Mouse (Mus musculus) heart, embryonic 16.5 days (tissue): ENCODE results near the gene Gm9044. TPM values are rescaled to one million over a fixed set of nuclear protein-coding genes. Genes with fewer than 3 reads are reported as not detected.
"Not testable (repeated sequence)": the region's sequence is repeated elsewhere in the genome, so short reads cannot be mapped to it uniquely, and the experiment has no call there.

Experiments
- ATAC-seq: fragments of 200-750 bp; cut with Nextera tagmentation; replicated peaks from 2 replicates; pipeline ENCODE4 v1.8.0; 2017; ENCODE audit warnings: moderate number of reproducible peaks; ENCODE audit not compliant: insufficient read depth, low FRiP score; ENCODE audit errors: extremely low read depth
- H3K27ac ChIP-seq: fragments of 300-500 bp; sonication (generic); 2 replicates; pipeline ENCODE4 v1.5.1; 2014; ENCODE audit warnings: mild to moderate bottlenecking, low read length, control low read depth, moderate library complexity
- H3K27me3 ChIP-seq: fragments of 300-500 bp; sonication (generic); 2 replicates; pipeline ENCODE4 v1.6.1; 2014; ENCODE audit warnings: low read length, mixed read lengths; ENCODE audit not compliant: control insufficient read depth, insufficient read depth
- H3K36me3 ChIP-seq: fragments of 300-500 bp; sonication (generic); 2 replicates; pipeline ENCODE4 v1.6.1; 2014; ENCODE audit not compliant: control insufficient read depth, insufficient read depth
- H3K4me1 ChIP-seq: fragments of 300-500 bp; sonication (generic); 2 replicates; pipeline ENCODE4 v1.6.1; 2014; ENCODE audit warnings: low read length, mixed read lengths; ENCODE audit not compliant: control insufficient read depth, insufficient read depth
- H3K4me2 ChIP-seq: fragments of 300-500 bp; sonication (generic); 2 replicates; pipeline ENCODE4 v1.6.1; 2014; ENCODE audit warnings: low read depth, mild to moderate bottlenecking, control low read depth, low read length
- H3K4me3 ChIP-seq: fragments of 300-500 bp; sonication (generic); 2 replicates; pipeline ENCODE4 v1.5.1; 2014; ENCODE audit warnings: mild to moderate bottlenecking, control low read depth, low read length
- H3K9ac ChIP-seq: fragments of 300-500 bp; sonication (generic); 2 replicates; pipeline ENCODE4 v1.6.1; 2014; ENCODE audit warnings: low read length, control low read depth
- H3K9me3 ChIP-seq: fragments of 300-500 bp; sonication (generic); replicated peaks from 2 replicates; pipeline ENCODE4 v1.6.1; 2016; ENCODE audit warnings: low read length; ENCODE audit not compliant: control insufficient read depth
- WGBS: fragments of 180-500 bp; shearing (Covaris S2); extraction: QIAGEN DNeasy Blood & Tissue Kit; methylation state at CpG from one replicate; pipeline ENCODE4 v1.1.7; 2014; 5-methylcytosine and 5-hydroxymethylcytosine counted together
- polyA plus RNA-seq: library from polyadenylated mRNA; unstranded; fragments of >200 nt; fragmentation: Nextera tagmentation; extraction: Ambion mirVana; gene quantifications from 2 replicates; pipeline ENCODE4 v1.2.1, GENCODE M21; 2015

The Gm9044 gene
- polyA plus RNA-seq, 1 experiment from 2014 or later = not detected

DNA sequence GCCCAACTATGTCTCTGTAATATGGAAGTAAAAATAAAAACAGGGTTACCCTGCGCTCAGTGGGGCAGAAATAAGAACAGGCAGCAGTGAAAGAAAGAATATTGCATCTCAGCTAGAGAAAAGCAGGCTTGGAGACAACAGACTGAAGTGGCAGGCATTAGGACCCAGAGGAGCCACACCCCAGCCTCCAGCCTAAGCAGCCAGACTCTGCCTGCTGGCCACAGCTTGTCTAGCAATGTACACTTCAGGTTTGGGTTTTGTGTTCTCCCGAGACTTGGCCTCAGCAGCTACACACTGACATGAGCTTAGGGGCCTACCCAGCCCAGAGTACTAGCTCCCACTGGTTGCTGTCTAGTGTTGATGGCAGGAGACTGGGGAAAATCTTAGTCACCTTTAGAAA lies 30.1 kb downstream of the Gm9044 start:
- not testable (repeated sequence) for H3K9me3 ChIP-seq, ATAC-seq, H3K9ac ChIP-seq, H3K4me3 ChIP-seq, H3K27ac ChIP-seq, H3K4me2 ChIP-seq, H3K27me3 ChIP-seq, H3K36me3 ChIP-seq, H3K4me1 ChIP-seq
- WGBS = 51% methylated on average over 2 of the region's 2 CpGs

- H3K9ac ChIP-seq = no peak within 1 kb of the TSS
- ATAC-seq = no peak
- no peak within 1 kb of the TSS for H3K27ac ChIP-seq
- H3K36me3 ChIP-seq = no peaks in the 10 kb centered on the region
- 78% methylated on average over 6 of the region's 6 CpGs for WGBS
- no peaks in the 10 kb centered on the region for H3K9me3 ChIP-seq
- H3K4me2 ChIP-seq = no peak within 1 kb of the TSS
- no peaks in the 10 kb centered on the region for H3K27me3 ChIP-seq
- no peak within 1 kb of the TSS for H3K4me3 ChIP-seq
- no peaks in the 10 kb centered on the region for H3K4me1 ChIP-seq
Observed at GRCm38 (mm10) chr10:118294938-118295337, 37.3 kb downstream of the Gm9044 start, which contains the start of gene Iltifb. Gene Iltifb (minus strand): TSS chr10:118295038.

GRCm38 (mm10) chr10:118283016-118283415 lies 49.2 kb downstream of the Gm9044 start:
- H3K4me2 ChIP-seq, H3K9me3 ChIP-seq, H3K27ac ChIP-seq, H3K27me3 ChIP-seq, ATAC-seq, H3K36me3 ChIP-seq, H3K4me3 ChIP-seq, H3K9ac ChIP-seq, H3K4me1 ChIP-seq: not testable (repeated sequence)
- WGBS = 66% methylated on average over 3 of the region's 5 CpGs

DNA sequence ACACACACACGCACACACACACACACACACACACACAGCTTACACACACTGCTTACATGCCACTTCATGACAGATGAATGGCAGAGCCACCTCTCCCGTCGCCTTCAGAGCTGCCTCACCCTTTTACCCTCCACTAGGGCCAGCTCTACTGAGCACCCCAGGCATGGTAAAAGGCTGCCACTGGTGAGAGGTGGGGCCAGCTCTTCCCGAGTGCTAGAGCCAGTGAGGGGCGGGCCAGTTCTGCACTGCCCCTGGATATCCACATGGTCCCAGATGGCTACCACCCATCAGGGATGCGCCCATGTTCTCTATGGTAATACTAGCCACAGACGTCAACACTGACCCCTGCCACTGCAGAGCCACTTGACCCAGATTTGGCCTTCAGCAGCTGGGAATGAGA lies 49.6 kb downstream of the Gm9044 start:
- not testable (repeated sequence) for ATAC-seq

More for the DNA sequence above, 49.6 kb downstream of the Gm9044 start:
- not testable (repeated sequence) for H3K4me1 ChIP-seq, H3K36me3 ChIP-seq, H3K4me2 ChIP-seq, H3K4me3 ChIP-seq, H3K27ac ChIP-seq, H3K9ac ChIP-seq, H3K27me3 ChIP-seq, H3K9me3 ChIP-seq
- WGBS = 68% methylated on average over 7 of the region's 7 CpGs

Other genes starting within 250 kb of the Gm9044 start
- gene Mdm1, start 190.6 kb downstream of the Gm9044 start, polyA plus RNA-seq = 15.8 and 19.3 TPM in 2 replicates
- gene Il22, start 127.5 kb downstream of the Gm9044 start, polyA plus RNA-seq = not detected in 2 replicates
- not detected in 2 replicates for gene Gm32717, start 91.6 kb downstream of the Gm9044 start, polyA plus RNA-seq
- not detected in 2 replicates for gene Gm32802, start 73.7 kb downstream of the Gm9044 start, polyA plus RNA-seq
- not detected in 2 replicates for gene Iltifb, start 37.4 kb downstream of the Gm9044 start, polyA plus RNA-seq
- not detected in 2 replicates for gene Gm9040, start 5.4 kb downstream of the Gm9044 start, polyA plus RNA-seq
- 0.21 TPM in 1 of 2 replicates, not detected in the other for gene Gm9045, start 5.4 kb upstream of the Gm9044 start, polyA plus RNA-seq
- gene Gm9046, start 10.8 kb upstream of the Gm9044 start, polyA plus RNA-seq = not detected in 2 replicates
- gene Gm9048, start 16.3 kb upstream of the Gm9044 start, polyA plus RNA-seq = not detected in 2 replicates
- gene Gm9049, start 21.7 kb upstream of the Gm9044 start, polyA plus RNA-seq = 0.21 TPM in 1 of 2 replicates, not detected in the other
- gene Ifng, start 108.6 kb upstream of the Gm9044 start, polyA plus RNA-seq = not detected in 2 replicates